Mouse (Mus musculus): ENCODE measurements at regions not wholly inside any gene's neighbourhood (a gene's known extent, or its start where the extent isn't known, plus 50 kb on each side); places are given as distances from the start of the nearest gene placed in this dataset.
"Not testable (repeated sequence)": the region's sequence is repeated elsewhere in the genome, so short reads cannot be mapped to it uniquely, and the experiment has no call there.

- WGBS = 62% methylated on average over 1 of the region's 1 CpGs
- H3K4me3 ChIP-seq (replicated peaks) = no peak overlapping the region
- H3K9me3 ChIP-seq (replicated peaks) = no peaks in the 10 kb centered on the region
- H3K4me2 ChIP-seq = no peak overlapping the region
- H3K9ac ChIP-seq = no peak overlapping the region
- no peak overlapping the region for H3K27ac ChIP-seq
- H3K4me1 ChIP-seq = no peaks in the 10 kb centered on the region
- ATAC-seq (replicated peaks; ENCODE audit: low FRiP score) = no peak
- no peaks in the 10 kb centered on the region for H3K36me3 ChIP-seq
- no peaks in the 10 kb centered on the region for H3K27me3 ChIP-seq
Observed at GRCm38 (mm10) chr3:7079073-7079472, 458.8 kb upstream of the 1700008P02Rik start.

GRCm38 (mm10) chr3:7076850-7077249, 456.6 kb upstream of the 1700008P02Rik start:
- H3K9ac ChIP-seq = no peak overlapping the region
- H3K4me1 ChIP-seq = no peaks in the 10 kb centered on the region
- no peaks in the 10 kb centered on the region for H3K9me3 ChIP-seq (replicated peaks)
- H3K27me3 ChIP-seq = no peaks in the 10 kb centered on the region
- H3K4me2 ChIP-seq = no peak overlapping the region
- no peaks in the 10 kb centered on the region for H3K36me3 ChIP-seq
- no peak overlapping the region for H3K4me3 ChIP-seq (replicated peaks)
- WGBS = 85% methylated on average over 3 of the region's 3 CpGs
- no peak overlapping the region for H3K27ac ChIP-seq
- no peak for ATAC-seq (replicated peaks; ENCODE audit: low FRiP score)

- no peaks in the 10 kb centered on the region for H3K36me3 ChIP-seq
- H3K4me3 ChIP-seq (replicated peaks) = no peak overlapping the region
- H3K27me3 ChIP-seq = no peaks in the 10 kb centered on the region
- no peak overlapping the region for H3K9ac ChIP-seq
- no peak overlapping the region for H3K4me2 ChIP-seq
- no peak for ATAC-seq (replicated peaks; ENCODE audit: low FRiP score)
- no peaks in the 10 kb centered on the region for H3K9me3 ChIP-seq (replicated peaks)
- H3K27ac ChIP-seq = no peak overlapping the region
- no peaks in the 10 kb centered on the region for H3K4me1 ChIP-seq
- 67% methylated on average over 2 of the region's 2 CpGs for WGBS
Observed at GRCm38 (mm10) chr3:7074488-7074887, 454.2 kb upstream of the 1700008P02Rik start.

- no peak overlapping the region for H3K4me3 ChIP-seq (replicated peaks)
- H3K4me2 ChIP-seq = no peak overlapping the region
- ATAC-seq (replicated peaks; ENCODE audit: low FRiP score) = no peak
- H3K27ac ChIP-seq = no peak overlapping the region
- H3K4me1 ChIP-seq = no peaks in the 10 kb centered on the region
- 69% methylated on average over 2 of the region's 2 CpGs for WGBS
- no peaks in the 10 kb centered on the region for H3K27me3 ChIP-seq
- H3K9ac ChIP-seq = no peak overlapping the region
- no peaks in the 10 kb centered on the region for H3K9me3 ChIP-seq (replicated peaks)
- H3K36me3 ChIP-seq = no peaks in the 10 kb centered on the region
Observed at GRCm38 (mm10) chr3:7041372-7042057, 421.3 kb upstream of the 1700008P02Rik start.

- no peak overlapping the region for H3K4me3 ChIP-seq (replicated peaks)
- no peak overlapping the region for H3K9ac ChIP-seq
- H3K4me2 ChIP-seq = no peak overlapping the region
- no peaks in the 10 kb centered on the region for H3K36me3 ChIP-seq
- 71% methylated on average over 2 of the region's 2 CpGs for WGBS
- no peak for ATAC-seq (replicated peaks; ENCODE audit: low FRiP score)
- H3K4me1 ChIP-seq = no peaks in the 10 kb centered on the region
- no peaks in the 10 kb centered on the region for H3K9me3 ChIP-seq (replicated peaks)
- no peak overlapping the region for H3K27ac ChIP-seq
- H3K27me3 ChIP-seq = no peaks in the 10 kb centered on the region
Observed at GRCm38 (mm10) chr3:7035833-7036232, 415.6 kb upstream of the 1700008P02Rik start.

GRCm38 (mm10) chr3:7027845-7028244, 407.6 kb upstream of the 1700008P02Rik start:
- peak; percentile 85; the same call in 1 of the 2 replicates for ATAC-seq (replicated peaks; ENCODE audit: low FRiP score)
- Histone ChIP-seq H3K36me3 (no peaks in the 10 kb centered on the region), H3K4me2 (no peak overlapping the region), H3K27ac (no peak overlapping the region), H3K4me3 (replicated peaks) (no peak overlapping the region), H3K27me3 (no peaks in the 10 kb centered on the region), H3K4me1 (no peaks in the 10 kb centered on the region), H3K9ac (no peak overlapping the region), H3K9me3 (replicated peaks) (no peaks in the 10 kb centered on the region)
- WGBS = 29% methylated on average over 5 of the region's 5 CpGs

GRCm38 (mm10) chr3:7014345-7014973, 394.2 kb upstream of the 1700008P02Rik start:
- no peaks in the 10 kb centered on the region for H3K9me3 ChIP-seq (replicated peaks)
- H3K4me2 ChIP-seq = no peak overlapping the region
- WGBS = 73% methylated on average over 7 of the region's 7 CpGs
- H3K9ac ChIP-seq = no peak overlapping the region
- H3K36me3 ChIP-seq = no peaks in the 10 kb centered on the region
- H3K4me3 ChIP-seq (replicated peaks) = no peak overlapping the region
- ATAC-seq (replicated peaks; ENCODE audit: low FRiP score) = no peak
- no peak overlapping the region for H3K27ac ChIP-seq
- H3K4me1 ChIP-seq = no peaks in the 10 kb centered on the region
- no peaks in the 10 kb centered on the region for H3K27me3 ChIP-seq

- Histone ChIP-seq H3K27me3 (no peaks in the 10 kb centered on the region), H3K9me3 (replicated peaks) (no peaks in the 10 kb centered on the region), H3K27ac (no peak overlapping the region), H3K36me3 (no peaks in the 10 kb centered on the region), H3K9ac (no peak overlapping the region), H3K4me2 (no peak overlapping the region), H3K4me1 (no peaks in the 10 kb centered on the region), H3K4me3 (replicated peaks) (no peak overlapping the region)
- no peak for ATAC-seq (replicated peaks; ENCODE audit: low FRiP score)
Observed at GRCm38 (mm10) chr3:7013516-7013915, 393.3 kb upstream of the 1700008P02Rik start.

- Histone ChIP-seq H3K27ac (no peak overlapping the region), H3K36me3 (no peaks in the 10 kb centered on the region), H3K4me2 (no peak overlapping the region), H3K9ac (no peak overlapping the region), H3K9me3 (replicated peaks) (no peaks in the 10 kb centered on the region), H3K4me1 (no peaks in the 10 kb centered on the region), H3K27me3 (no peaks in the 10 kb centered on the region), H3K4me3 (replicated peaks) (no peak overlapping the region)
- ATAC-seq (replicated peaks; ENCODE audit: low FRiP score) = no peak
- 65% methylated on average over 7 of the region's 7 CpGs for WGBS
Observed at GRCm38 (mm10) chr3:7010294-7011087, 390.2 kb upstream of the 1700008P02Rik start.

- Histone ChIP-seq H3K9me3 (replicated peaks) (no peaks in the 10 kb centered on the region), H3K9ac (no peak overlapping the region), H3K4me3 (replicated peaks) (no peak overlapping the region), H3K27ac (no peak overlapping the region), H3K4me1 (no peaks in the 10 kb centered on the region), H3K36me3 (no peaks in the 10 kb centered on the region), H3K27me3 (no peaks in the 10 kb centered on the region), H3K4me2 (no peak overlapping the region)
- WGBS = 84% methylated on average over 7 of the region's 7 CpGs
- no peak for ATAC-seq (replicated peaks; ENCODE audit: low FRiP score)
Observed at GRCm38 (mm10) chr3:7008671-7009217, 388.5 kb upstream of the 1700008P02Rik start.

- ATAC-seq (replicated peaks; ENCODE audit: low FRiP score) = no peak
- 68% methylated on average over 5 of the region's 5 CpGs for WGBS
- H3K4me2 ChIP-seq = no peak overlapping the region
Observed at GRCm38 (mm10) chr3:7007811-7008359, 387.6 kb upstream of the 1700008P02Rik start.

GRCm38 (mm10) chr3:6991735-6992134, 371.5 kb upstream of the 1700008P02Rik start:
- not testable (repeated sequence) for H3K9ac ChIP-seq; H3K4me3 ChIP-seq (replicated peaks); H3K9me3 ChIP-seq (replicated peaks); H3K4me1 ChIP-seq; H3K27ac ChIP-seq; ATAC-seq (replicated peaks; ENCODE audit: low FRiP score); H3K4me2 ChIP-seq; H3K36me3 ChIP-seq; H3K27me3 ChIP-seq
- WGBS = 79% methylated on average over 5 of the region's 5 CpGs

More at GRCm38 (mm10) chr3:7007811-7008359, 387.6 kb upstream of the 1700008P02Rik start:
- H3K27ac ChIP-seq = no peak overlapping the region
- no peak overlapping the region for H3K9ac ChIP-seq
- H3K36me3 ChIP-seq = no peaks in the 10 kb centered on the region
- H3K4me3 ChIP-seq (replicated peaks) = no peak overlapping the region
- no peaks in the 10 kb centered on the region for H3K4me1 ChIP-seq
- H3K27me3 ChIP-seq = no peaks in the 10 kb centered on the region
- no peaks in the 10 kb centered on the region for H3K9me3 ChIP-seq (replicated peaks)

Data from kidney, embryonic 15.5 days (tissue).